Mouse (Mus musculus): Measurements from ENCODE around the gene Gm5089. TPM values are rescaled to one million over a fixed set of nuclear protein-coding genes. Genes with fewer than 3 reads are reported as not detected.

Gm5089 gene
- total and polyA plus RNA-seq, 3 experiments: 0.05 TPM; not detected in 2

GRCm38 (mm10) chr14:122479461-122480109 lies 28.7 kb upstream of the Gm5089 start:
- peaks cover 29% of the 10 kb centered on the region for H3K9me3 ChIP-seq (replicated peaks)
- H3K4me1 ChIP-seq (ENCODE audit: insufficient read depth, low read depth, low read length): no peaks in the 10 kb centered on the region
- H3K36me3 ChIP-seq (replicated peaks): no peaks in the 10 kb centered on the region
- ATAC-seq (ENCODE audit: extremely low read depth, insufficient number of reproducible peaks, low FRiP score, poor library complexity, severe bottlenecking) (no peak), DNase-seq (ENCODE audit: low spot score) (no peak)
- TF ChIP-seq GATA2 (IDR thresholded peaks at IDR 0.05; ENCODE audit: borderline replicate concordance, low read depth, low read length) (no peak), CTCF (IDR thresholded peaks at IDR 0.05; ENCODE audit: low read depth, low read length) (no peak)
- no peak overlapping the region for H3K4me3 ChIP-seq (ENCODE audit: low read depth, low read length)
- H3K27me3 ChIP-seq (ENCODE audit: insufficient read depth, low read length): peaks cover 37% of the 10 kb centered on the region

- ATAC-seq (ENCODE audit: extremely low read depth, insufficient number of reproducible peaks, low FRiP score, poor library complexity, severe bottlenecking) (no peak), DNase-seq (ENCODE audit: low spot score) (no peak)
- TF ChIP-seq TAL1 (conservative IDR thresholded peaks at IDR 0.05; ENCODE audit: low read depth, low read length): no peak
- TF ChIP-seq CTCF (IDR thresholded peaks at IDR 0.05; ENCODE audit: low read depth, low read length): no peak
- no peak for TF ChIP-seq GATA1 (IDR thresholded peaks at IDR 0.05; ENCODE audit: borderline replicate concordance, low read length)
- TF ChIP-seq POLR2AphosphoS5 (IDR thresholded peaks at IDR 0.05; ENCODE audit: insufficient replicate concordance, low read depth, low read length): no peak
- TF ChIP-seq GATA2 (IDR thresholded peaks at IDR 0.05; ENCODE audit: borderline replicate concordance, low read depth, low read length): no peak
- H3K9me3 ChIP-seq (replicated peaks): peaks cover 38% of the 10 kb centered on the region
- H3K36me3 ChIP-seq (replicated peaks): no peaks in the 10 kb centered on the region
- no peaks in the 10 kb centered on the region for H3K4me1 ChIP-seq (ENCODE audit: insufficient read depth, low read depth, low read length)
- H3K27me3 ChIP-seq (ENCODE audit: insufficient read depth, low read length): peaks cover 33% of the 10 kb centered on the region; the same call in 1 of the 2 replicates
- H3K4me3 ChIP-seq (ENCODE audit: low read depth, low read length): no peak overlapping the region
Observed at GRCm38 (mm10) chr14:122478574-122479011, 27.7 kb upstream of the Gm5089 start.

GRCm38 (mm10) chr14:122477971-122478573 lies 27.2 kb upstream of the Gm5089 start:
- no peaks in the 10 kb centered on the region for H3K36me3 ChIP-seq (replicated peaks)
- peaks cover 39% of the 10 kb centered on the region for H3K9me3 ChIP-seq (replicated peaks)
- TF ChIP-seq GATA1 (IDR thresholded peaks at IDR 0.05; ENCODE audit: borderline replicate concordance, low read length): no peak
- TF ChIP-seq GATA2 (IDR thresholded peaks at IDR 0.05; ENCODE audit: borderline replicate concordance, low read depth, low read length): no peak
- no peak for TF ChIP-seq TAL1 (conservative IDR thresholded peaks at IDR 0.05; ENCODE audit: low read depth, low read length)
- TF ChIP-seq POLR2AphosphoS5 (IDR thresholded peaks at IDR 0.05; ENCODE audit: insufficient replicate concordance, low read depth, low read length): no peak
- TF ChIP-seq CTCF (IDR thresholded peaks at IDR 0.05; ENCODE audit: low read depth, low read length): no peak
- H3K4me1 ChIP-seq (ENCODE audit: insufficient read depth, low read depth, low read length): no peaks in the 10 kb centered on the region
- no peak overlapping the region for H3K4me3 ChIP-seq (ENCODE audit: low read depth, low read length)
- DNase-seq (ENCODE audit: low spot score) (no peak), ATAC-seq (ENCODE audit: extremely low read depth, insufficient number of reproducible peaks, low FRiP score, poor library complexity, severe bottlenecking) (no peak)
- H3K27me3 ChIP-seq (ENCODE audit: insufficient read depth, low read length): peaks cover 33% of the 10 kb centered on the region; the same call in 1 of the 2 replicates

GRCm38 (mm10) chr14:122477261-122477671 lies 26.4 kb upstream of the Gm5089 start:
- no peak for ATAC-seq (ENCODE audit: extremely low read depth, insufficient number of reproducible peaks, low FRiP score, poor library complexity, severe bottlenecking)
- Histone ChIP-seq H3K36me3 (replicated peaks) (no peaks in the 10 kb centered on the region), H3K27me3 (ENCODE audit: insufficient read depth, low read length) (peaks cover 27% of the 10 kb centered on the region; the same call in 1 of the 2 replicates), H3K4me1 (ENCODE audit: insufficient read depth, low read depth, low read length) (no peaks in the 10 kb centered on the region), H3K9me3 (replicated peaks) (peaks cover 39% of the 10 kb centered on the region), H3K4me3 (ENCODE audit: low read depth, low read length) (no peak overlapping the region)
- TF ChIP-seq CTCF (IDR thresholded peaks at IDR 0.05; ENCODE audit: low read depth, low read length) (no peak), TAL1 (conservative IDR thresholded peaks at IDR 0.05; ENCODE audit: low read depth, low read length) (no peak), GATA1 (IDR thresholded peaks at IDR 0.05; ENCODE audit: borderline replicate concordance, low read length) (no peak), POLR2AphosphoS5 (IDR thresholded peaks at IDR 0.05; ENCODE audit: insufficient replicate concordance, low read depth, low read length) (no peak), GATA2 (IDR thresholded peaks at IDR 0.05; ENCODE audit: borderline replicate concordance, low read depth, low read length) (no peak)
- no peak for DNase-seq (ENCODE audit: low spot score)

- DNase-seq (ENCODE audit: low spot score): no peak
- peaks cover 23% of the 10 kb centered on the region; the same call in 1 of the 2 replicates for H3K27me3 ChIP-seq (ENCODE audit: insufficient read depth, low read length)
Observed at GRCm38 (mm10) chr14:122476822-122477215, 25.9 kb upstream of the Gm5089 start.

GRCm38 (mm10) chr14:122476041-122476821 lies 25.3 kb upstream of the Gm5089 start:
- peak overlapping the region; percentile 37; the same call in 1 of the 2 replicates for H3K4me3 ChIP-seq (ENCODE audit: low read depth, low read length)
- no peaks in the 10 kb centered on the region for H3K36me3 ChIP-seq (replicated peaks)
- H3K27me3 ChIP-seq (ENCODE audit: insufficient read depth, low read length): peaks cover 21% of the 10 kb centered on the region; the same call in 1 of the 2 replicates
- ATAC-seq (ENCODE audit: extremely low read depth, insufficient number of reproducible peaks, low FRiP score, poor library complexity, severe bottlenecking): no peak
- no peaks in the 10 kb centered on the region for H3K4me1 ChIP-seq (ENCODE audit: insufficient read depth, low read depth, low read length)
- no peak for DNase-seq (ENCODE audit: low spot score)
- TF ChIP-seq TAL1 (conservative IDR thresholded peaks at IDR 0.05; ENCODE audit: low read depth, low read length) (no peak), CTCF (IDR thresholded peaks at IDR 0.05; ENCODE audit: low read depth, low read length) (no peak)
- H3K9me3 ChIP-seq (replicated peaks): peaks cover 39% of the 10 kb centered on the region

More at GRCm38 (mm10) chr14:122476822-122477215, 25.9 kb upstream of the Gm5089 start:
- H3K9me3 ChIP-seq (replicated peaks): peaks cover 39% of the 10 kb centered on the region
- no peaks in the 10 kb centered on the region for H3K36me3 ChIP-seq (replicated peaks)
- H3K4me3 ChIP-seq (ENCODE audit: low read depth, low read length): no peak overlapping the region
- no peak for ATAC-seq (ENCODE audit: extremely low read depth, insufficient number of reproducible peaks, low FRiP score, poor library complexity, severe bottlenecking)
- H3K4me1 ChIP-seq (ENCODE audit: insufficient read depth, low read depth, low read length): no peaks in the 10 kb centered on the region
- no peak for TF ChIP-seq CTCF (IDR thresholded peaks at IDR 0.05; ENCODE audit: low read depth, low read length)
- no peak for TF ChIP-seq TAL1 (conservative IDR thresholded peaks at IDR 0.05; ENCODE audit: low read depth, low read length)
- TF ChIP-seq GATA2 (IDR thresholded peaks at IDR 0.05; ENCODE audit: borderline replicate concordance, low read depth, low read length): no peak

Data from G1E (cell line).